Mouse (Mus musculus): ENCODE measurements around the gene Ccdc152. TPM values are rescaled to one million over a fixed set of nuclear protein-coding genes. Genes with fewer than 3 reads are reported as not detected.

Ccdc152 gene
- polyA plus RNA-seq (2014; fragmentation: Nextera tagmentation; extraction: Ambion mirVana): 0.12 TPM in 1 of 2 replicates, not detected in the other

GRCm38 (mm10) chr15:3303426-3303825, at the start of gene Ccdc152:
Gene Ccdc152, minus strand, starts transcription at chr15:3303526.
- Histone ChIP-seq H3K27me3 (ENCODE audit: control insufficient read depth, insufficient read depth, low read length) (no peaks in the 10 kb centered on the region), H3K9me3 (ENCODE audit: control insufficient read depth, low read length) (no peaks in the 10 kb centered on the region), H3K4me2 (ENCODE audit: low read depth, severe bottlenecking) (no peak within 1 kb of the TSS), H3K27ac (replicated peaks; ENCODE audit: low read depth, low read length) (no peak within 1 kb of the TSS), H3K36me3 (ENCODE audit: control insufficient read depth, insufficient read depth, low read length) (no peaks in the 10 kb centered on the region), H3K4me3 (ENCODE audit: low read depth, low read length) (no peak within 1 kb of the TSS), H3K9ac (ENCODE audit: low read length) (no peak within 1 kb of the TSS), H3K4me1 (ENCODE audit: control insufficient read depth, insufficient read depth, low read length) (no peaks in the 10 kb centered on the region)
- DNase-seq (ENCODE audit: low spot score) (no peak), ATAC-seq (ENCODE audit: insufficient number of reproducible peaks, low FRiP score, low TSS enrichment, low read depth) (no peak)
- WGBS: 87% methylated on average over 12 of the region's 12 CpGs

GRCm38 (mm10) chr15:3349306-3350064, 46.2 kb upstream of the Ccdc152 start:
- Histone ChIP-seq H3K4me3 (ENCODE audit: low read depth, low read length) (no peak overlapping the region), H3K36me3 (ENCODE audit: control insufficient read depth, insufficient read depth, low read length) (no peaks in the 10 kb centered on the region), H3K27ac (replicated peaks; ENCODE audit: low read depth, low read length) (no peak overlapping the region), H3K9ac (ENCODE audit: low read length) (no peak overlapping the region), H3K27me3 (ENCODE audit: control insufficient read depth, insufficient read depth, low read length) (no peaks in the 10 kb centered on the region), H3K4me2 (ENCODE audit: low read depth, severe bottlenecking) (no peak overlapping the region), H3K4me1 (ENCODE audit: control insufficient read depth, insufficient read depth, low read length) (no peaks in the 10 kb centered on the region), H3K9me3 (ENCODE audit: control insufficient read depth, low read length) (no peaks in the 10 kb centered on the region)
- WGBS: 75% methylated on average over 6 of the region's 6 CpGs
- DNase-seq (ENCODE audit: low spot score): no peak
- no peak for ATAC-seq (ENCODE audit: insufficient number of reproducible peaks, low FRiP score, low TSS enrichment, low read depth)

- DNase-seq (ENCODE audit: low spot score) (no peak), ATAC-seq (ENCODE audit: insufficient number of reproducible peaks, low FRiP score, low TSS enrichment, low read depth) (no peak)
- Histone ChIP-seq H3K36me3 (ENCODE audit: control insufficient read depth, insufficient read depth, low read length) (no peaks in the 10 kb centered on the region), H3K27ac (replicated peaks; ENCODE audit: low read depth, low read length) (no peak overlapping the region), H3K4me3 (ENCODE audit: low read depth, low read length) (no peak overlapping the region), H3K27me3 (ENCODE audit: control insufficient read depth, insufficient read depth, low read length) (no peaks in the 10 kb centered on the region), H3K9ac (ENCODE audit: low read length) (no peak overlapping the region), H3K4me2 (ENCODE audit: low read depth, severe bottlenecking) (no peak overlapping the region), H3K4me1 (ENCODE audit: control insufficient read depth, insufficient read depth, low read length) (no peaks in the 10 kb centered on the region), H3K9me3 (ENCODE audit: control insufficient read depth, low read length) (no peaks in the 10 kb centered on the region)
- WGBS: 84% methylated on average over 3 of the region's 3 CpGs
Measured at GRCm38 (mm10) chr15:3346682-3347081, 43.4 kb upstream of the Ccdc152 start.

- no peak overlapping the region for H3K4me2 ChIP-seq (ENCODE audit: low read depth, severe bottlenecking)
- H3K36me3 ChIP-seq (ENCODE audit: control insufficient read depth, insufficient read depth, low read length): no peaks in the 10 kb centered on the region
- H3K4me1 ChIP-seq (ENCODE audit: control insufficient read depth, insufficient read depth, low read length): no peaks in the 10 kb centered on the region
- whole genome bisulfite sequencing: 93% methylated on average over 4 of the region's 4 CpGs
- DNase-seq (ENCODE audit: low spot score) (no peak), ATAC-seq (ENCODE audit: insufficient number of reproducible peaks, low FRiP score, low TSS enrichment, low read depth) (no peak)
- no peak overlapping the region for H3K9ac ChIP-seq (ENCODE audit: low read length)
- no peaks in the 10 kb centered on the region for H3K27me3 ChIP-seq (ENCODE audit: control insufficient read depth, insufficient read depth, low read length)
- no peak overlapping the region for H3K27ac ChIP-seq (replicated peaks; ENCODE audit: low read depth, low read length)
- no peak overlapping the region for H3K4me3 ChIP-seq (ENCODE audit: low read depth, low read length)
- H3K9me3 ChIP-seq (ENCODE audit: control insufficient read depth, low read length): no peaks in the 10 kb centered on the region
Measured at GRCm38 (mm10) chr15:3344555-3344954, 41.2 kb upstream of the Ccdc152 start.

- Histone ChIP-seq H3K9me3 (ENCODE audit: control insufficient read depth, low read length) (no peaks in the 10 kb centered on the region), H3K27me3 (ENCODE audit: control insufficient read depth, insufficient read depth, low read length) (no peaks in the 10 kb centered on the region), H3K4me1 (ENCODE audit: control insufficient read depth, insufficient read depth, low read length) (no peaks in the 10 kb centered on the region), H3K4me2 (ENCODE audit: low read depth, severe bottlenecking) (no peak overlapping the region), H3K9ac (ENCODE audit: low read length) (no peak overlapping the region), H3K4me3 (ENCODE audit: low read depth, low read length) (no peak overlapping the region), H3K27ac (replicated peaks; ENCODE audit: low read depth, low read length) (no peak overlapping the region), H3K36me3 (ENCODE audit: control insufficient read depth, insufficient read depth, low read length) (0 out of 2 replicates have a peak, but pooled peaks cover 2% of the 10 kb centered on the region)
- ATAC-seq (ENCODE audit: insufficient number of reproducible peaks, low FRiP score, low TSS enrichment, low read depth): no peak
- whole genome bisulfite sequencing: 91% methylated on average over 4 of the region's 4 CpGs
- DNase-seq (ENCODE audit: low spot score): no peak
Measured at GRCm38 (mm10) chr15:3341806-3342582, 38.7 kb upstream of the Ccdc152 start.

GRCm38 (mm10) chr15:3339847-3340246, 36.5 kb upstream of the Ccdc152 start:
- Histone ChIP-seq H3K4me3 (ENCODE audit: low read depth, low read length) (no peak overlapping the region), H3K27me3 (ENCODE audit: control insufficient read depth, insufficient read depth, low read length) (no peaks in the 10 kb centered on the region), H3K36me3 (ENCODE audit: control insufficient read depth, insufficient read depth, low read length) (0 out of 2 replicates have a peak, but pooled peaks cover 2% of the 10 kb centered on the region), H3K4me2 (ENCODE audit: low read depth, severe bottlenecking) (no peak overlapping the region), H3K9ac (ENCODE audit: low read length) (no peak overlapping the region), H3K27ac (replicated peaks; ENCODE audit: low read depth, low read length) (no peak overlapping the region), H3K4me1 (ENCODE audit: control insufficient read depth, insufficient read depth, low read length) (no peaks in the 10 kb centered on the region), H3K9me3 (ENCODE audit: control insufficient read depth, low read length) (no peaks in the 10 kb centered on the region)
- DNase-seq (ENCODE audit: low spot score): no peak
- no peak for ATAC-seq (ENCODE audit: insufficient number of reproducible peaks, low FRiP score, low TSS enrichment, low read depth)
- WGBS: 83% methylated on average over 3 of the region's 3 CpGs

GRCm38 (mm10) chr15:3332517-3332916, 29.2 kb upstream of the Ccdc152 start:
- H3K4me1 ChIP-seq (ENCODE audit: control insufficient read depth, insufficient read depth, low read length): no peaks in the 10 kb centered on the region
- WGBS: 96% methylated on average over 4 of the region's 4 CpGs
- no peak overlapping the region for H3K4me2 ChIP-seq (ENCODE audit: low read depth, severe bottlenecking)
- no peak overlapping the region for H3K4me3 ChIP-seq (ENCODE audit: low read depth, low read length)
- DNase-seq (ENCODE audit: low spot score) (no peak), ATAC-seq (ENCODE audit: insufficient number of reproducible peaks, low FRiP score, low TSS enrichment, low read depth) (no peak)
- no peaks in the 10 kb centered on the region for H3K9me3 ChIP-seq (ENCODE audit: control insufficient read depth, low read length)
- H3K9ac ChIP-seq (ENCODE audit: low read length): no peak overlapping the region
- no peaks in the 10 kb centered on the region for H3K27me3 ChIP-seq (ENCODE audit: control insufficient read depth, insufficient read depth, low read length)
- H3K36me3 ChIP-seq (ENCODE audit: control insufficient read depth, insufficient read depth, low read length): 0 out of 2 replicates have a peak, but pooled peaks cover 2% of the 10 kb centered on the region
- H3K27ac ChIP-seq (replicated peaks; ENCODE audit: low read depth, low read length): no peak overlapping the region

GRCm38 (mm10) chr15:3331813-3332212, 28.5 kb upstream of the Ccdc152 start:
- Histone ChIP-seq H3K4me3 (ENCODE audit: low read depth, low read length) (no peak overlapping the region), H3K4me1 (ENCODE audit: control insufficient read depth, insufficient read depth, low read length) (no peaks in the 10 kb centered on the region), H3K9ac (ENCODE audit: low read length) (no peak overlapping the region), H3K4me2 (ENCODE audit: low read depth, severe bottlenecking) (no peak overlapping the region), H3K27ac (replicated peaks; ENCODE audit: low read depth, low read length) (no peak overlapping the region), H3K9me3 (ENCODE audit: control insufficient read depth, low read length) (no peaks in the 10 kb centered on the region), H3K36me3 (ENCODE audit: control insufficient read depth, insufficient read depth, low read length) (no peaks in the 10 kb centered on the region), H3K27me3 (ENCODE audit: control insufficient read depth, insufficient read depth, low read length) (no peaks in the 10 kb centered on the region)
- ATAC-seq (ENCODE audit: insufficient number of reproducible peaks, low FRiP score, low TSS enrichment, low read depth): no peak
- DNase-seq (ENCODE audit: low spot score): no peak
- 73% methylated on average over 2 of the region's 2 CpGs for WGBS
